Mouse (Mus musculus): ENCODE measurements at regions not wholly inside any gene's neighbourhood (a gene's known extent, or its start where the extent isn't known, plus 50 kb on each side); places are given as distances from the start of the nearest gene placed in this dataset.
A peak's percentile ranks its signal among the peaks of the same experiment; 100 is the strongest.

- H3K36me3 ChIP-seq (ENCODE audit: control insufficient read depth, insufficient read depth, low read length) = no peaks in the 10 kb centered on the region
- peaks cover 2% of the 10 kb centered on the region; the same call in 1 of the 2 replicates for H3K4me1 ChIP-seq (ENCODE audit: control insufficient read depth, insufficient read depth, low read length)
- H3K4me3 ChIP-seq (ENCODE audit: low read depth, low read length) = no peak overlapping the region
- no peaks in the 10 kb centered on the region for H3K9me3 ChIP-seq (replicated peaks; ENCODE audit: control insufficient read depth, low read length)
- no peak overlapping the region for H3K27ac ChIP-seq (ENCODE audit: low read depth, low read length)
- H3K4me2 ChIP-seq = no peak overlapping the region
- ATAC-seq (replicated peaks; ENCODE audit: insufficient number of reproducible peaks, low FRiP score, low TSS enrichment) = no peak
- H3K9ac ChIP-seq (ENCODE audit: low read depth, low read length) = no peak overlapping the region
- no peaks in the 10 kb centered on the region for H3K27me3 ChIP-seq (ENCODE audit: control insufficient read depth, insufficient read depth, low read length)
These were observed 538.4 kb upstream of the Cdh8 start for GRCm38 (mm10) chr8:99954697-99955096.

- H3K4me3 ChIP-seq (ENCODE audit: low read depth, low read length) = no peak overlapping the region
- no peaks in the 10 kb centered on the region for H3K36me3 ChIP-seq (ENCODE audit: control insufficient read depth, insufficient read depth, low read length)
- no peak overlapping the region for H3K4me2 ChIP-seq
- H3K27me3 ChIP-seq (ENCODE audit: control insufficient read depth, insufficient read depth, low read length) = no peaks in the 10 kb centered on the region
- peaks cover 2% of the 10 kb centered on the region; the same call in 1 of the 2 replicates for H3K4me1 ChIP-seq (ENCODE audit: control insufficient read depth, insufficient read depth, low read length)
- peak; percentile 67 for ATAC-seq (replicated peaks; ENCODE audit: insufficient number of reproducible peaks, low FRiP score, low TSS enrichment)
- no peaks in the 10 kb centered on the region for H3K9me3 ChIP-seq (replicated peaks; ENCODE audit: control insufficient read depth, low read length)
- H3K27ac ChIP-seq (ENCODE audit: low read depth, low read length) = no peak overlapping the region
- no peak overlapping the region for H3K9ac ChIP-seq (ENCODE audit: low read depth, low read length)
These were observed 537.6 kb upstream of the Cdh8 start for GRCm38 (mm10) chr8:99953876-99954275.

- Histone ChIP-seq H3K27ac (ENCODE audit: low read depth, low read length) (no peak overlapping the region), H3K9me3 (replicated peaks; ENCODE audit: control insufficient read depth, low read length) (no peaks in the 10 kb centered on the region), H3K4me1 (ENCODE audit: control insufficient read depth, insufficient read depth, low read length) (no peaks in the 10 kb centered on the region), H3K36me3 (ENCODE audit: control insufficient read depth, insufficient read depth, low read length) (no peaks in the 10 kb centered on the region), H3K27me3 (ENCODE audit: control insufficient read depth, insufficient read depth, low read length) (no peaks in the 10 kb centered on the region), H3K4me2 (no peak overlapping the region), H3K4me3 (ENCODE audit: low read depth, low read length) (no peak overlapping the region), H3K9ac (ENCODE audit: low read depth, low read length) (no peak overlapping the region)
- no peak for ATAC-seq (replicated peaks; ENCODE audit: insufficient number of reproducible peaks, low FRiP score, low TSS enrichment)
- 74% methylated on average over 5 of the region's 5 CpGs for WGBS (ENCODE audit: insufficient replicate concordance)
These were observed 516.9 kb upstream of the Cdh8 start for GRCm38 (mm10) chr8:99933159-99933558.
